8 mouse cellular contexts compared by ENCODE assay signal in the genomic region with DNA sequence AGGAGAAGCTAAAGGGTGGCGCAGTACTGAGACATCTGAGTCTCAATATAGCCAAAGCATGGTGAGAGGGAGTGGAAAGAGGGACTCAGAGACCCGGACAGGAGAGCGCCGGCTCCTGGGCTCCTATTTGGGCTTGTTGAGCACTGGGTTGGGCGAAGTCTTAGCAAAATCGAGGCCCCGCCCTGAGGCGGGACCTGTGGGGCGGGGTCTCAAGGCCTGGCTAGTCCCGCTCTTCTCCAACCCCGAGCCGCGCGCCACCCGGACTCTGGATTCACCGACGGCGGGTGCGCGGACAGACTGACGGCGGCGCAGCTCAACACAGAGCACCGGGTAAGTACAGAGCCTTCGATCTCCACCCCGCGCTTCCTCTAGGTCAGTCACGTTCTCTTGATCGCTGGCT. TPM values are rescaled to one million over a fixed set of nuclear protein-coding genes. Genes with fewer than 3 reads are reported as not detected.
DNase-seq lines count a peak whose midpoint lies in the region; ATAC-seq and TF ChIP-seq lines count a peak whose summit lies in the region.

No protein-coding gene starts in this region.

- peak overlapping the region; percentile 54 for H3K9ac ChIP-seq in hindbrain, embryonic 11.5 days (ENCODE audit: low read depth, low read length)
- 0 out of 2 replicates have a peak overlapping the region, but pooled peaks have one; percentile 29 for H3K9ac ChIP-seq in midbrain, postnatal 0 days (replicated peaks; ENCODE audit: low read length, poor library complexity, severe bottlenecking)

- peaks cover 4% of the 10 kb centered on the region for H3K27me3 ChIP-seq in hindbrain, embryonic 11.5 days (ENCODE audit: control insufficient read depth, insufficient read depth, low read length)
- no peaks in the 10 kb centered on the region for H3K27me3 ChIP-seq in midbrain, postnatal 0 days (ENCODE audit: insufficient read depth, low read length)

- no peak overlapping the region for H3K27ac ChIP-seq in hindbrain, embryonic 11.5 days (ENCODE audit: low read depth, low read length)
- no peak overlapping the region for H3K27ac ChIP-seq in midbrain, postnatal 0 days (ENCODE audit: low read depth, low read length)

- peak overlapping the region; percentile 27 for H3K4me3 ChIP-seq in hindbrain, embryonic 11.5 days (ENCODE audit: low read depth, low read length)
- peak overlapping the region; percentile 30 for H3K4me3 ChIP-seq in midbrain, postnatal 0 days (ENCODE audit: low read depth, low read length)

- DNase-seq in cerebellum, postnatal 10 days = peak; percentile 53 to 61
- no peak for DNase-seq in cerebellum, adult 11-12 months
- peak; percentile 61 to 78 for DNase-seq in adrenal gland, postnatal 36 days
- peak; percentile 81 for DNase-seq in forelimb bud, embryonic 11.5 days (ENCODE audit: low read depth, low spot score)
- DNase-seq in hindbrain, embryonic 11.5 days (ENCODE audit: low spot score) = peak; percentile 82
- DNase-seq in liver = peak; percentile 75
- peak; percentile 61 for DNase-seq in midbrain, postnatal 0 days (ENCODE audit: low spot score)
- DNase-seq in urinary bladder, postnatal 4 days (ENCODE audit: low spot score in 2 of 2) = peak; percentile 61 to 78

- WGBS in hindbrain, embryonic 11.5 days = 1% methylated on average over 29 of the region's 29 CpGs
- 1% methylated on average over 29 of the region's 29 CpGs for WGBS in midbrain, postnatal 0 days

- 0 out of 2 replicates have a peak, but pooled peaks cover 5% of the 10 kb centered on the region for H3K4me1 ChIP-seq in hindbrain, embryonic 11.5 days (replicated peaks; ENCODE audit: control insufficient read depth, insufficient read depth, low read length)
- no peaks in the 10 kb centered on the region for H3K4me1 ChIP-seq in midbrain, postnatal 0 days (ENCODE audit: insufficient read depth, low read length)

- TF ChIP-seq CTCF in midbrain, postnatal 0 days (IDR thresholded peaks at IDR 0.05) = no peak

- peak overlapping the region; percentile 51 for H3K4me2 ChIP-seq in hindbrain, embryonic 11.5 days (replicated peaks; ENCODE audit: low read depth, low read length)
- H3K4me2 ChIP-seq in midbrain, postnatal 0 days (ENCODE audit: low read depth, low read length, poor library complexity, severe bottlenecking) = peak overlapping the region; percentile 61

- H3K36me3 ChIP-seq in hindbrain, embryonic 11.5 days (ENCODE audit: control insufficient read depth, insufficient read depth, low read length) = no peaks in the 10 kb centered on the region
- H3K36me3 ChIP-seq in midbrain, postnatal 0 days (ENCODE audit: insufficient read depth, low read length) = no peaks in the 10 kb centered on the region

- ATAC-seq in hindbrain, embryonic 11.5 days (ENCODE audit: low FRiP score) = peak; percentile 72
- ATAC-seq in midbrain, postnatal 0 days (ENCODE audit: low FRiP score) = peak; percentile 50

- no peaks in the 10 kb centered on the region for H3K9me3 ChIP-seq in hindbrain, embryonic 11.5 days (ENCODE audit: control insufficient read depth, low read length)
- H3K9me3 ChIP-seq in midbrain, postnatal 0 days (ENCODE audit: low read length) = no peaks in the 10 kb centered on the region

RNA-seq across cellular contexts. Expression of a gene that starts 0.3 kb away (rescaled TPM):
- total RNA-seq in adrenal gland, postnatal 36 days (2021) = 10 to 100 TPM; 12.6 to 20.7 TPM
- 30.7 and 36.5 TPM in 2 replicates for polyA plus RNA-seq in hindbrain, embryonic 11.5 days (2014; fragmentation: Nextera tagmentation; extraction: Ambion mirVana)
- 32.0 and 33.5 TPM in 2 replicates for total RNA-seq in midbrain, postnatal 0 days (2014; rRNA removed)
- 12.1 and 15.3 TPM in 2 replicates for polyA plus RNA-seq in midbrain, postnatal 0 days (2015; fragmentation: Nextera tagmentation; extraction: Ambion mirVana)

RNA-seq across cellular contexts. Expression of a gene that starts 56.1 kb away (rescaled TPM):
- total RNA-seq in adrenal gland, postnatal 36 days (2021) = 1 to 10 TPM; 5.8 to 6.2 TPM
- 13.2 and 14.5 TPM in 2 replicates for polyA plus RNA-seq in hindbrain, embryonic 11.5 days (2014; fragmentation: Nextera tagmentation; extraction: Ambion mirVana)
- total RNA-seq in midbrain, postnatal 0 days (2014; rRNA removed) = 104 and 121 TPM in 2 replicates
- 55.2 and 59.1 TPM in 2 replicates for polyA plus RNA-seq in midbrain, postnatal 0 days (2015; fragmentation: Nextera tagmentation; extraction: Ambion mirVana)

Comparison
In these comparisons a context has a peak if more than half of its experiments do, and no peak if none do; other contexts are left out.
1. RNA of a gene that starts 56.1 kb away (total RNA-seq): 104 to 121 TPM in midbrain, postnatal 0 days; 5.8 to 6.2 TPM in adrenal gland, postnatal 36 days; every median in the first group is over 10 times any median in the second.